Mouse (Mus musculus) pancreas, adult 10 weeks (tissue): ENCODE data around the gene Ttbk1. TPM values are rescaled to one million over a fixed set of nuclear protein-coding genes. Genes with fewer than 3 reads are reported as not detected.

Experiments used
- polyA plus RNA-seq: library from polyadenylated mRNA; stranded (reverse); fragments of 350-450 nt; fragmentation: Illumina TruSeq; extraction: RNeasy Lipid Tissue Mini Kit (QIAGEN cat#74804); gene quantifications from one replicate; pipeline ENCODE4 v1.2.3, GENCODE M21; 2015; ENCODE audit warnings: low read depth, low replicate concordance; ENCODE audit not compliant: insufficient read depth

Ttbk1 gene
- not detected for polyA plus RNA-seq

DNA sequence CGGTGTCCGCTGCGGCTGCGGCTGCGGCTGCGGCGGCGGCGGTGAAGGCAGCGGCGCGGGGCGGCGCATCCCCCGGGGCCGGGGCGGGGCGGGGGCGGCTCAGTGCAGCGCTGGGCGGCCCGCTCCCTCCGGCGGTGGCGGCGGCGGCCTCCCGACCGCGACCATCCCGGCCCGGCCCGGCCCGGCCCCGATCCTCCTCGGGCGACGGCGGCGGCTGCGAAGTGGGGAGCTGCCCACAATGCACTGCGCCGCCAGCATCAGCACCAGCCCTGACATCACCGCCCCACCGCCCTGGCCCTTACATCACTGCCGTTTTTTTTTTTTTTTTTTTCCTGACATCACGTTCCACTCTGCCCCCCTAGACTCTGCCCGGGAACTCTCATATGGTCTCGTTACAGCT lies at the start of gene Ttbk1:
Ttbk1 (minus strand) TSS at position 245 of the 400 bp plus-strand sequence.

GRCm38 (mm10) chr17:46496623-46497434 lies 9.4 kb upstream of the Ttbk1 start, which contains the start of gene Dnph1:
TSS of gene Dnph1 (plus strand) at chr17:46496711.

DNA sequence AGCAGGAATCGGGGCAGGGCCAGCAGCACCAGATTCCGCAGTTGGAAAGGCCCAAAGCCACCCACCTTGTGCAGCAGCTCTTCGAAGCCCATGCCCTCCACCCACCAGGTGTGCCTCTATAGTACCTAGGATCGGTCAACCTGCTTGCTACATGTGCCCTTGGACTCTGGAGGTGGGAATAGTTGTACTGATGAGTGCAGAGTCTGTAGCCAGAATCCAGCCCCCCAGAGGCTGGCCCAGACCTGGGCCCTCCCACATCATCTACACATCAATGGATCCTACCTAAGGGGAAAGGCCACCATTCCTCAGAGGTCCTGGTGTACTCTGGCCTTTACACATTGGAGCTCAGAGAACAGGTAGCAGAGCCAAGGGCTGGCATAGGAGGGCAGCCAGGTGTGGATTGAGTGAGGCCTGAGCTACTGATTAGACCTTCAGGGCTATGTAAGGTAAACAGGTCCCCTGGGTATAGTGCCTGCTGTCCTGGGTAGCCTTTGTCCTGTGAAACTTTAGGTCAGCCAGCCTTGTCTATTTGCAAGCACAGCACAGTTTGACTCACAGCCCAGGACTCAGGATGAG lies 49.1 kb downstream of the Ttbk1 start, which contains the start of gene Slc22a7:
Slc22a7 (minus strand) TSS at position 160 of the 576 bp plus-strand sequence.

DNA sequence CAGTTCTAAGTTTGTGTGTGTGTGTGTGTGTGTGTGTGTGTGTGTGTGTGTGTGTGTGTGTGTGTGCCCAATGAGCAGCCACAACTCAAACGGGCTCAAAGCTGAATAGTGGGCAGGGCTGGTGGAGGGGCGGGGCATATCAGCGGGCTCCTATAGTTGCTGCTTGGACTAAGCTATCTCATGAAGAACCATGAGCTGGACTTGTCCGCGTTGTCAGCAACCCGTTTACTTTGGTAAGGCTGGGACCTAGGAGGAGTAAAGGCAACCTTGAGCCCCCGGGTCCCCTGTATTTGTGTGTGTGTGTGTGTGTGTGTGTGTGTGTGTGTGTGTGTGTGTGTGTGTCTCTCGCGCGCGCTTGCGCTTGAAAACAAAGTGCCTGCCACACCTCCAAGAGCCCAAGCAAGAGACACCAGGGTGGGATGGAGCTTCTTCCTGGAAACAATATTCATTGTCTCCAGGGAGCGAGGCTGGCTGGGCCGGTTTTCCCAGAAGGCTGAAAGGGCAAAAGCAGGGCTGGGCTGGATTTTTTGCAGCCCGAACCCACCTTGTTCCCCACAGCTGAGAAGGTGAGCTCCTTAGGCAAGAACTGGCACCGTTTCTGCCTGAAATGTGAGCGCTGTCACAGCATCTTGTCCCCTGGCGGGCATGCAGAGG lies 58.6 kb downstream of the Ttbk1 start, which contains the start of gene Crip3:
Crip3 (plus strand) TSS at position 166 of the 654 bp plus-strand sequence.

Other genes with a start within 250 kb of the Ttbk1 start
- 10.2 TPM for gene Polr1c, start 239.6 kb downstream of the Ttbk1 start, polyA plus RNA-seq
- gene Yipf3, start 239.6 kb downstream of the Ttbk1 start, polyA plus RNA-seq, result 50.0 TPM
- 3.1 TPM for gene Lrrc73, start 234.1 kb downstream of the Ttbk1 start, polyA plus RNA-seq
- gene Tjap1, start 204.6 kb downstream of the Ttbk1 start, polyA plus RNA-seq, result 8.6 TPM
- gene Dlk2, start 190.3 kb downstream of the Ttbk1 start, polyA plus RNA-seq, result not detected
- 6.2 TPM for gene Abcc10, start 159.3 kb downstream of the Ttbk1 start, polyA plus RNA-seq
- gene Zfp318, start 103.9 kb downstream of the Ttbk1 start, polyA plus RNA-seq, result 4.7 TPM
- gene Crip3, start 58.7 kb downstream of the Ttbk1 start, polyA plus RNA-seq, result 1.3 TPM
- not detected for gene Slc22a7, start 49.2 kb downstream of the Ttbk1 start, polyA plus RNA-seq
- gene Dnph1, start 9.0 kb upstream of the Ttbk1 start, polyA plus RNA-seq, result 1.7 TPM
- 5.5 TPM for gene Cul9, start 58.7 kb upstream of the Ttbk1 start, polyA plus RNA-seq
- 9.9 TPM for gene Srf, start 68.5 kb upstream of the Ttbk1 start, polyA plus RNA-seq
- 5.2 TPM for gene Ptk7, start 141.8 kb upstream of the Ttbk1 start, polyA plus RNA-seq
- gene Klc4, start 158.3 kb upstream of the Ttbk1 start, polyA plus RNA-seq, result 6.9 TPM
- 28.6 TPM for gene Mrpl2, start 158.6 kb upstream of the Ttbk1 start, polyA plus RNA-seq
- gene Cul7, start 162.7 kb upstream of the Ttbk1 start, polyA plus RNA-seq, result 12.1 TPM
- 5.5 TPM for gene Rrp36, start 186.7 kb upstream of the Ttbk1 start, polyA plus RNA-seq
- 20.0 TPM for gene Mea1, start 191.1 kb upstream of the Ttbk1 start, polyA plus RNA-seq
- gene Klhdc3, start 193.2 kb upstream of the Ttbk1 start, polyA plus RNA-seq, result 14.0 TPM
- 12.1 TPM for gene Ppp2r5d, start 217.4 kb upstream of the Ttbk1 start, polyA plus RNA-seq
- gene Pex6, start 223.8 kb upstream of the Ttbk1 start, polyA plus RNA-seq, result 13.1 TPM
- gene Gnmt, start 241.5 kb upstream of the Ttbk1 start, polyA plus RNA-seq, result 55.2 TPM